Mouse (Mus musculus) embryonic stem cell, embryonic (primary cell): ENCODE measurements around the gene Sdhaf4.
"Not testable (repeated sequence)": the region's sequence is repeated elsewhere in the genome, so short reads cannot be mapped to it uniquely, and the experiment has no call there.

ENCODE experiments used
- CTCF ChIA-PET, 4 experiments: fragments of 300-600 bp in 2 of 4; fragments of 350-600 bp in 2 of 4; sonication (Branson Sonifier 250); formaldehyde crosslinking; loops; one replicate each; lab custom pipeline; 2022; ENCODE audit warnings: inconsistent platforms in 2 of 4; lab: Charles Lee
- POLR2A ChIA-PET, 4 experiments: fragments of 300-600 bp in 2 of 4; fragments of 350-600 bp in 2 of 4; sonication (Branson Sonifier 250); formaldehyde crosslinking; loops; one replicate each; lab custom pipeline; 2022; ENCODE audit warnings: antibody characterized with exemption in 4 of 4, inconsistent platforms in 1 of 4; lab: Charles Lee

Gene Sdhaf4

DNA sequence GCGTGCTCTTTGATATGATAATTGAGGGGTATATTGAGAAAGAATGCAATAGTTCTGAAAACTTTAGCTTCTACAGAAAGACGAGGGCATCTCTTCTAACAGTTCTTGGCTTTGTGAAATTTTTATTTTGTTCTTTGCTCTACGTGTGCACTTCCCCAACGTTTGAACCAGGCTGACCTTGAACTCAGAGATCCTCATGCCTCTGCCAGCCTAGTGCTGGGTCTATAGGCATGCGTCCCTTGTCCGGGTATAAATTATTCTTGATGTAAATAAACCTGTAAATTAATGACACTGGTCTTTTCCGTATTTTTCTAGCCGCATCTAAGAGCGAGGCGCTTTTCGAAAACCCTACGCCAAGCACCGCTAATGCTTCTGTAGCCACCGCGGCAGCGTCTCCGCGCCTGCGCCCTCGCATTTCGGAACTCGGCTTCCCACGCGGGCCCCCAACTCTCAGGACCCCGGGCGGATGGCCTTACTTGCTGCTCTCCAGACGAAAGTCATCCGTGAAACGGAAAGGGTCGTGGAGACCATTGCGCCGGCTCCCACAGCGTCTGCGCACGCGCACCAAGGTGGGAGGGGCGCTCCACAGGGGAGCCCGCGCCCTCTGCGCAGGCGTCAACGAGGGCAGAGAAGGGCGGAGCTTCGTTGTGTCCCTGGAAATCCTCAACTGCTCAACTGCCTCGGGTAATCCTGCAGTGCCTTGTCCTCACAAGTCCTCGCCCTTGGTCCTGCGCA lies at the start of gene Sdhaf4:
Gene Sdhaf4 (minus strand): TSS at position 587 of the 735 bp plus-strand sequence.
- ChIA-PET POLR2A (interaction anchor here in 3 of 4 experiments (0.6 to 2.2 kb wide), 9 partner anchors 9 to 178 kb away, joined by 3 to 9 read pairs (median 3); partner anchors contain the start of gene Fam135a (in 2 of the 3)), CTCF (interaction anchor here in 1 of 4 experiments (1.0 kb wide), 1 partner anchor 178 kb away, joined by 3 read pairs; no protein-coding TSS in a partner anchor)

DNA sequence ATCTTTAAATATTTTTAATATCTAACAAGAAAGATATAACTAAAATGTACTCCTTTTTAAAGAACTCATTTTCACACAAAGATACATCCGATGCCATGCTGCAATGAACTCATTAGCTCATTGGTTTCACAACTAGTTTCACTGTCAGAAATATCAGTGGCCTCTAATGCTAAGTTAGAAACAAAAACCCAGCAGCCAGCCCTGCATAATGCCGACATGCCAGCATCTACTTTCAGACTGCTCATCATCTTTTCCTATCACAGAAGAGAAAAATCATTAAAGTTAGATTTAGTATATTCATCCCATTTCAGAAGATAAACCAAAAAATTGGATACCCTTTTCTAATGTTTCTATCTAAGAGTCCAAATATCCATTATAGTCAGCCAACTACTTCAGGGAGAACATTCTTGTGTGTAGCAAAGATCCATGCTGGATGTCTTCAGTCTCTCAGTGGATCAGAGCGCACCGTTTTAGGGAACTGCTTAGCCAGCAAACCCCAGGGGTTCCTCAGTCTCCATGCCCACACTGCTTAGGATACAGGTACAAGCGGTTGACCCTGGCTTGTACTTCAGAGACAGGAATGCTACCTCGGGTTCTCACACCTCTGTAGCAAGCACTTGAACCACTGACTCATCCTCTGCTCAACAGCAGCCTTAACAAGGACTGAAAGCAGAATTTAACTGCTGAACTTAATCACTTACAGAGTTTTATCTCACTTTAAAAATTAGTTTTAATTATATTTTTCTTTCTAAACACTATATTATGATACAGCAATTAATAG lies 41.5 kb upstream of the Sdhaf4 start:
- CTCF ChIA-PET = no interaction called here
- POLR2A ChIA-PET = interaction anchor here in 1 of 4 experiments (1.2 kb wide), 1 partner anchor 1953 kb away, joined by 3 read pairs; no protein-coding TSS in a partner anchor

DNA sequence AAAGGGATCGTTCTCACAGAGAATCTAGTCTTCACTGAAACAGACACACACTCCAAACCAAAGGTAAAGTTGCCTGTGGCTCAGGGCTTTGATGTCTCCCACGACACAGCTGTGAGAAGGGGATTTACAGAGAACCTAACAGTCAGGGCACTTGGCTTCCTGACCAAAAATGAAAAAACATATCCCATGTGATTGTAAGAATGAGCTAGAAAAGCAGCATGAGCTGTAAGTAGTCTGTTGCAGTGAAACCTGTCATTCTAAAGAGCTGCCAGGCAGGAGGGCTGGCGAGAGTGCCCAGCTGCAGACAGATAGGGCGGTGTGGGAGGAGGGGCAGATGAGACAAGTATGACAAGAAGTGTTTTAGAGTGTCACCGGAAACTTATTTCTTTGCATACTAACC lies 40.2 kb upstream of the Sdhaf4 start:
- ChIA-PET POLR2A (no interaction called here), CTCF (no interaction called here)

DNA sequence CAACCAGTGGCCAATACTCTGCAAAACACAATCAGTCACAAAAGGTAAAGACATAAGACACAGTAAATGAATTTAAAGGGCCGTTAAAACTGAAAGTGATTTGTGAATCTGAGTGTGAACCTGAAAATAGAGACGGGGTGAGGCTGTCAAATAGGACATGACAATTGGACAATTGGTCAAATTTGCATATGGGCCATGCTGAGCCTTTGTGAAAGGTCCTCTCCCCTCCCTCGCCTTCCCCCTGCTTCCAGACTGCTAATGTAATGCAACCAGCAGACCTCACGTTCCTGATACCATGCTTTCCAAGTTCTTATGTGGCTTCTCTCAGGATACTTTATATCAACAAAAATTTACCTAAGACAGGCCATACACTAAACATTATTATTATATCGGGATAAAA lies 37.6 kb upstream of the Sdhaf4 start:
- POLR2A ChIA-PET = no interaction called here
- CTCF ChIA-PET = no interaction called here

DNA sequence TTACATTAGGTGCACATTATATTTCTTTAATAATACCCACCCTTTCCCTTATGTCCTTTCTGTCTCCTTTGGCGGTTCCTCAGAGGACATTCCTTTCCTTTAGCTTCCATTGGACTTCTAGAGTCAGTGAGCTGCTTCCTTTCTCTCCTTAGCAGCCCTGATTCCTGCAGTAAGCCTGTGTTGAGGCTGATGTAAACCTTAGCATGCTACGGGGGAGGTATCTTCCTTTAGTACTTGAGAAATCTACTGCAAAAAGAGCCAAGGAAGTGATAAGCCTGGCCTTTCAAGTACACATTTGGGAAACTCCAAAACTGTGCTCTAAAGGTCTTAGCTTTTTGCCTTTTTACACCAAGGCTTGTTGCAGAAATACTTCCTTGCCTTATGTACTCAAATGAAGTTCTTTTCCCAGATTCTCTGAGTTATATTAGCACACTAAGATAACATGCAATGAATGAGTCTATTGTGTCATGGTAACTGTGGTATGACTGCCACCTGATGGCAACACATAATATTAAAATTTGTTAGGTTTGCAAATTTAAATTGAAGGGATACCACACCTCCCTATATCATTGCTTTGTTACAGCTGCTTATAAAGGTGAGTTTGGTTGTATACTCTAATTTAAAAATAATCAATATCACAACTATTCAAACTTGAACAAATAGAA lies 28.4 kb upstream of the Sdhaf4 start:
- POLR2A ChIA-PET = interaction anchor here in 1 of 4 experiments (0.9 kb wide), 1 partner anchor 16 kb away, joined by 3 read pairs; no protein-coding TSS in a partner anchor
- CTCF ChIA-PET = interaction anchor here in 1 of 4 experiments (1.2 kb wide), 1 partner anchor 206 kb away, joined by 3 read pairs; no protein-coding TSS in a partner anchor

DNA sequence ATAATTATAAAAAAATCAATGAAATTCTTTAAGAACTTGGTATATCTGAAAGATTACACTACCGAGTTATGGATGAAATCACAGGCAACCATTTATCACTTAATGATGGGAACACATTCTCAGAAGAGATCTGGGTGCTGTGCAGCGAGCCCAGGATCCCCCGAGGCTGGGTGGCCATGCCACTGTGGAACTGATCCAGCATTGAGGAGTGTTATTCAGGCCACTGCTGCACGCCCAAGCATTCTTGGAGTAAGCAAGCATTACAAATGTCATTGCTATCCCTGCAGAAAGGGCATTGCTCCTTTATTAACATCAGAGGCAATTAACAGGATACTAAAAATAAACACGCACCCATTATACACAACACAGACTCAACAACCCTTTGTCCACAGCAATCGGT lies 5.4 kb upstream of the Sdhaf4 start:
- ChIA-PET POLR2A (interaction anchor here in 1 of 4 experiments (0.6 kb wide), 1 partner anchor 11 kb away, joined by 3 read pairs; no protein-coding TSS in a partner anchor), CTCF (no interaction called here)

DNA sequence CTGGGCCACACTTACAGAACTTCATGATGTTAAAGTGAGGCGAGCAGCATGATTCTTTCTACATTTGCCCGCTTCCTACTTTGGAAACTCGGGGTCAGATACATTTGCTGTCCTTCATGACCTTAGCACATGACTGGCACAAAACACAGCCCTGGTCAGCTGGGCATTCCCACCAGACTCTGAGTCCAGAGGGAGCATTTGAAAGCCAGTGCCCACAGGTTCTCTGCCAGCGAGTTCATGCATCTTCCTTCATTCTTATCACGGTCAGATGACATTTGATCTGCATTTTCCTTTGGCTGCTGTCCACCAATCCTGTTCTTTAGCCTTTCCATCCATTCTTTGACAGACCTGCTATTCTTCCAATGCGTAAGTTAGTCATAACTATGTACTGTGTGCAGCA lies 4.6 kb upstream of the Sdhaf4 start:
- ChIA-PET POLR2A (interaction anchor here in 1 of 4 experiments (0.5 kb wide), 1 partner anchor 32 kb away, joined by 3 read pairs; no protein-coding TSS in a partner anchor), CTCF (no interaction called here)

DNA sequence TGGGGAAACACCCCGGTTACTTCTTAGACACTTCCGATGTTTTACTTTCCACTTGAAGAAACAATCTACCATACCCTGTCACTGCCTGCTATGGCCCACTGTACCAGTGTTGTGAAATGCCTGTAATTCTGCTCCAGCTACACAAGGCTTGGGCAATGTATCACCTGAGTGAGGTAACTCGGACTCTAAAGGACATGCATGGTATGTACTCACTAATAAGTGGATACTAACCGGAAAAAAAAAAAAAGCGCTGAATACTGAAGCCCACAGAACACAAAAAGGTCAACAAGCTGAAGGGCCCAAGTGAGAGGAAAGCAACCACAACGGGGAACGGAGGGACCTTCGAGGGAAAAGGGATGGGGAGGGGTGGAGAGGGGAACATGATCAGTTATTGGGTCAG lies 2.2 kb upstream of the Sdhaf4 start:
- CTCF ChIA-PET = no interaction called here

DNA sequence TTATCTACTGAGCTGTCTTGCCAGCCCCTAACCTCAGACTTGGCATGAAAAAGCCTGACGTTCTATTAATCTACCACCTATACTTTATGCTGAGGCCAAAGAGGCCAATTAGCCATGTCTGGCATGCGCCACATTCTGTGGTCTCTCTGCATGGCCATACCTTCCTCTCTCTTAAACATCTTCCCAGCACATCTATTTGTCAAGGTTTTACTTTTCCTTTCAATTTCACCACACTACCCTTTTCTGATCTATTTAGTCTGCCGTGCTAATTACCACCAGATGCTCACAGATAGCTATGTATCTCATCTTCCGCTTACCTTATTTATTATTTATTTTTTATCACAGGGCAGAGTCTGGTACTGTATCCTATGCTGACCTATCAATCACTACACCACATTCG lies 6.1 kb downstream of the Sdhaf4 start:
- CTCF ChIA-PET = no interaction called here

More for the DNA sequence above, 2.2 kb upstream of the Sdhaf4 start:
- POLR2A ChIA-PET = no interaction called here

DNA sequence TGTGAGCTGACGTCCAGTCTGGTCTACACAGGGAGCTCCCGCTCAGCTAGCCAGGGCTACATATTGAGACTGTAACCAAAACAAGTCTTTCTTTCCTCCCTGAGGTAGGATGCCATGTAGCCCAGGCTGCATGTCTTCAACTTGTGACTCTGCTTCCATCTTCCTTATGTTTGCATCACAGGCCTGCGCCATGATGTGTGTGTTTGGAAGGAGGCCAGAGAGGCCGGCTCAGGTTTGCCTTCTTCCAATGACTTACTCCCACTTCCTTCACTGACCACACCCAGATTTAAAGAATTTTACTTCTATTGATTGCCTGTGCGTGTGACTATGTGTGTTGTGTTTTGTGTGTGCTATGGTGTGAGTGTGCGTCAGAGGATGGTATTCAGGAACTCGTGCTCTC lies 6.6 kb downstream of the Sdhaf4 start:
- ChIA-PET POLR2A (no interaction called here), CTCF (no interaction called here)

More for the DNA sequence above, 6.1 kb downstream of the Sdhaf4 start:
- POLR2A ChIA-PET = no interaction called here

DNA sequence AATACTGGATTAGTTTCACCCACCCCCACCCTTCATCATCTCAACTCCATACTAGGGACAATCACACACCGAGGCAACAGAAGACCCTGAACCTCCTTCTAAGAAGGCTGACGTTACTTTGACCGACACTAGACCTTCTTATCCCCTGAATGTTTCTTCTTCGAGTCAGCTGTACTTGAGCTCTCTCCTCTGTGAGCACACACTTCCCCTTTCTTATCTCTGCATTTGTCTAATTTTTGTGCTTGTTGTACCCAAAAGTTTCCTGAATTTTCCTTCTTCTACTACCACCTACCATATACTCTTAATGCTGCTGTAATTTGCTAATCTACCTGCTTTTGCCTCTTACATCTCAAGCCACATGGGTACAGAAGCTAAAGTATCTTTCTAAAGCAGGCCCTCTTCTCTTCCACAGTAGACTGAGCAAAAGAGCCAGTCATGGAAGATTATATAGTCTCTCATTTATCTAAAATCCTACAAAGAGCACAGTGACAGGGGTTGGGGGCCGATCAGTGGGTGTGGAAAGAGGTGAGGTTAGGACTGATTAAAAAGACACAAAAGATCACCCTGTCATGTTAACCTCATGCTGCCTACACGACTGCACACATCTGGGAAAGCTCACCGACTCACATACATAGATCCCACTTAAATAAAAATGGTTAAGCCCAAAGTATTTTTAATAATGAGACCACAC lies 7.2 kb downstream of the Sdhaf4 start:
- CTCF ChIA-PET = no interaction called here
- POLR2A ChIA-PET = no interaction called here

DNA sequence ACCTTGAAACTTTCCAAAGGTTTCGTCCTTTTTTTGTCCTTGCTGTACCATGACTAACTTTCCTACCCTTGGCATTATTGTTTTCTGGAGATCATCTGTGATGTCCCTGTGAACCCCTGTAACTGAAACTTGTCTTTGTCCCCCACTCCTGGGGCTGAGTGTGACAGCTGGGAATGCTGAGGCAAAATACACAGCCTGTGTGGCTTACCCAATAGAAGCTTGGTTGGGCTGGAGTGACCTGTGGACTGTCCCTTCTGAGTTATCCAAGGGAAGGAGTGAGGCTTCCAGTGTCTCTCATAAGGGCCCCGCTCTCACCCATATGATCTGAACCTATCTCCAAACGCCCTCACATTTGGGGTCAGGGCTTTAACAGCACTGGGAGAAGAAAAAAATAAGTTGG lies 8.0 kb downstream of the Sdhaf4 start:
- CTCF ChIA-PET = no interaction called here
- POLR2A ChIA-PET = no interaction called here

DNA sequence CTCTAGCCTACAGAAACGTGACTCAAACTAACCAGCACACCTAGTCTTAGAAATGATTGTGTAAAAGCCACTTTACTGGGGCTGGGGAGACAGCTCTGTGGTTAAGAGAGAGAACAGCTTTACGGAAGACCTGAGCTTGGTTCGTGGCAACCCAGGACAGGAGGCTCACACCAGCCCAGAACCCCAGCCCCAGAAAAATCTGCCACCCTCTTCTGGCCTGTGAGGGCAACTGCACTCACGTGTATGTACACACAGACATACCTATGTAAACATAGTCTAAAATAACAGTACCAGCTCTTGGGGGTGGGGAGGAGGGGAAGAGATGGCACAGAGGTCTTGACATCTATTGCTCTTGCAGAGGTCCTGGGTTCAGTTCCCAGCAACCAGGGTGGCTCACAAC lies 10.0 kb downstream of the Sdhaf4 start:
- ChIA-PET CTCF (interaction anchor here in 2 of 4 experiments (0.6 to 1.2 kb wide), 3 partner anchors 23 to 87 kb away, joined by 3 to 7 read pairs (median 4); no protein-coding TSS in a partner anchor), POLR2A (no interaction called here)

DNA sequence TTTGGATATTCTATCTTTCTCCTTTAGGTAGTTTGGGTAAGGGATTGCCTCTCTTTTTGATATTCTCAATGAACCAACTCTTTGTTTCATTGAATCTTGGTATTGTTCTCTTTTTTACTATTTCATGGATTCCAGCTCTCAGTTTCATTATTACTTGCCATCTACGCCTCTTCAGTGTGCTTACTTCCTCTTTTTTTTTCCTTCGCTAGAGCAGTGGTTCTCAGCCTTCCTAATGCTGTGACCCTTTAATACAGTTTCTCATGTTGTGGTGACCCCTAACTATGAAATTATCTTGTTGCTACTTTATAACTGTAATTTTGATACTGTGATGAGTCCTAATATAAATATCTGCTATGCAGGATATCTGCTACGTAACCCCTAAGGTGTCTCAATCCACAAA lies 22.3 kb downstream of the Sdhaf4 start:
- CTCF ChIA-PET = no interaction called here
- POLR2A ChIA-PET = no interaction called here

DNA sequence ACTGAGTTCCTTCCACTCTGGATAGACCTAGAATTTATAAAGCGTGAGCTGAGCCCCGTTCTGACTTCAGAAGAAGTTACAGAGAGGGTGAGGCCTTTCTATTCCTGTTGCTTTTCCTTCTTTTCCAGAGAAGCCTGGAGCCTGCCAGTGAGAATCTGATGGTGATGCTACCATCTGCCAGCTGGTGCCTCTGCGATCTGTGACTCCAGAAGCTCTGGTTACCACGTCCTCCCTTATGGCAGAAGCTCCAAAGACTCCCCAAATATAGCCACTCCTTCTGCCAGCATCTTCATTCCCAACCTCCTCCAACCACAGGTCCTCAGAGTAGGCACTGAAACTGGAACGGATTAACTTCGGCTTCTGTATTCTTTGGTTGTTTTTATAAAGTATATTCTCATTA lies 27.2 kb downstream of the Sdhaf4 start:
- CTCF ChIA-PET = no interaction called here
- POLR2A ChIA-PET = interaction anchor here in 1 of 4 experiments (0.6 kb wide), 1 partner anchor 10 kb away, joined by 3 read pairs; no protein-coding TSS in a partner anchor

DNA sequence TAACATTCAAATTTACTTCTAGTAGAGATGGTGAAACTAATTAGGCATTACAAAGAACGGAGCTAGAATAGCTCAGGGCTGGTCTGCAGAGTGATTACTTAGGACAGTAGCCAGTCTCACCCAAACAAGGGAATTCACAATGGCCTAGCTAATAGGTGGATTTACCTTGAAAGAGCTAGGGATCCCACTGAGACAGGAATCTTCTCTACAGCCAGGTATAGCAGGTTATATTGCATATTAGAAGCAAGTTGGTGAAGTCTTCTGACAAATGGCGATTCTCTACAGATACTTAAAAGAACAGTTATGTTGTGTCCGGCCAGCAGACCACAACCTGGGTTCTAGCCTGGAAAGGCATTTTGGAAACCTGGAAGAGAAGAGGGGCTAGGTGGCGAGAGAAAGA lies 34.3 kb downstream of the Sdhaf4 start:
- POLR2A ChIA-PET = interaction anchor here in 1 of 4 experiments (0.6 to 0.9 kb wide), 2 partner anchors 36 to 49 kb away, joined by 6 to 7 read pairs; partner anchors contain the start of gene Smap1

DNA sequence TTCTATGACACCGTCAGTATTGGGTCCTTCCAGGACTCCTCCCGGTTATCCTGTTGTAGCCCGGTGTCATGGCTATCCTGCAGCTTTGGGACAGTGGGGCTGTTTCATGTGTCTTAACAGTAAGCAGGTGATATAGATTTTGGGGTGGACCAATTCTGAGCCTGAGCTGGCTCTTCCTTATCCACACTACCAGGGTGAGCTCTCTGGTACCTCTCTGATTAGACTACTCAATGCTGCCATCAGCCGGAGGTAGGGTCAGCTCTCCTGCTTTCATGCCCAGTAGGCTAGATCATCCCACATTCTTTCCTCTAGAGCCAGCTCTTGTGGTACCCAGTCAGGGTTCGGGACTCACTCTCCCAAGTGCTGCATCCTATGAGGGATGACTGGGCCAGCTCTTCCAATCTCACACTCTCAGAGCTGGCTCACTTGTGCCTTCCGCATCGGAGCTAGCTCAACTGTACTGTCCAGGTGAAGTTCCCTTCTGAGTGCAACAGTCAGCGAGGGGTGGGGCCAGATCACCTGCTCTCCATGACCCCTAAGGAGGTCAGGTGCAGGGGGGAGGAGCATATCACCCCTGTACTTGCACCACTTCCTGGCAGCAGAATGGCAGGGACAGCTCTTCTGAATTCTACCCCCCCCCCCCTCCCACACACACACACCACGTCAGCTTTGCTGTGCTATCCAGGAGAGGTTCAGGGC lies 37.3 kb downstream of the Sdhaf4 start:
- POLR2A ChIA-PET = interaction anchor here in 3 of 4 experiments (0.8 to 1.6 kb wide), 8 partner anchors 9 to 132 kb away, joined by 3 to 7 read pairs (median 4); partner anchors contain the start of genes Sdhaf4 (in 2 of the 3) and Fam135a (in 1 of the 3)
- CTCF ChIA-PET = interaction anchor here (0.6 to 1.4 kb wide), 8 partner anchors 9 to 205 kb away, joined by 3 to 6 read pairs (median 3); no protein-coding TSS in a partner anchor

More for the DNA sequence above, 34.3 kb downstream of the Sdhaf4 start:
- CTCF ChIA-PET = not testable (repeated sequence)

DNA sequence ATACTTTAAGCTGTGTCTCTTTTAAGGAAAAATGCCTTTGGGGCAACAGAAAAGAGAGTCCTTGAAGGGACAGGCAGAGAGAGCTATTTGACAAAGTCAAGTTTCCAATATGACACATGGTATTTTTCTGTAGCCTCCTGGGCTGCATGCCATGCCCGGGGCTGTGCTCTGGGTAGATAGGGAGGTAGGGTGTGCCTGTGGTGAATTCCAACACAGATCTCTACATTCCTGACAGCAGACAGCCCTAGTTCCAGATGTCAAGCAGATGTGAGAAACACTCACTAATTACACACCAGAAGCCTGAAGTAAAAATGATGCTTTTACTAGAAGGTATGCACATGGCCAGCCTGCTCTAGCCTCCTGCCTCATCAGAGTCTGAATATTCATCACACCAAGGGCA lies 39.2 kb downstream of the Sdhaf4 start:
- POLR2A ChIA-PET = interaction anchor here in 1 of 4 experiments (0.5 kb wide), 1 partner anchor 46 kb away, joined by 3 read pairs; no protein-coding TSS in a partner anchor
- CTCF ChIA-PET = no interaction called here
